Mouse (Mus musculus): ENCODE results near the gene Hck. TPM values are rescaled to one million over a fixed set of nuclear protein-coding genes. Genes with fewer than 3 reads are reported as not detected.

Hck gene
- 1 to 10 TPM; 1.6 to 2.2 TPM for total RNA-seq (2021)

GRCm38 (mm10) chr2:153108313-153109264 is at the start of gene Hck:
Hck (plus strand) TSS chr2:153108468.
- peak in 1 of 2 experiments; percentile 17 for DNase-seq

GRCm38 (mm10) chr2:153060216-153060615 is 48.1 kb upstream of the Hck start:
- DNase-seq = no peak

GRCm38 (mm10) chr2:153063394-153063793 is 44.9 kb upstream of the Hck start:
- no peak for DNase-seq

- no peak for DNase-seq
These were observed 43.9 kb upstream of the Hck start for GRCm38 (mm10) chr2:153064190-153064970.

- DNase-seq = no peak
These were observed 42.3 kb upstream of the Hck start, which contains the start of gene Ccm2l for GRCm38 (mm10) chr2:153065747-153066508. Ccm2l (plus strand) TSS chr2:153065955.

- DNase-seq = no peak
These were observed 41.3 kb upstream of the Hck start for GRCm38 (mm10) chr2:153066991-153067390.

- no peak for DNase-seq
These were observed 37.3 kb upstream of the Hck start for GRCm38 (mm10) chr2:153070762-153071490.

- DNase-seq = peak; percentile 36 to 56
These were observed 36.6 kb upstream of the Hck start for GRCm38 (mm10) chr2:153071491-153072184.

GRCm38 (mm10) chr2:153074651-153075050 is 33.6 kb upstream of the Hck start:
- no peak for DNase-seq

GRCm38 (mm10) chr2:153075961-153076360 is 32.3 kb upstream of the Hck start:
- no peak for DNase-seq

- DNase-seq = peak; percentile 61 to 68
These were observed 27.3 kb upstream of the Hck start for GRCm38 (mm10) chr2:153080841-153081523.

- DNase-seq = no peak
These were observed 26.4 kb upstream of the Hck start for GRCm38 (mm10) chr2:153081866-153082265.

GRCm38 (mm10) chr2:153083275-153083674 is 25.0 kb upstream of the Hck start:
- no peak for DNase-seq

GRCm38 (mm10) chr2:153083824-153084223 is 24.4 kb upstream of the Hck start:
- DNase-seq = no peak

- DNase-seq = no peak
These were observed 23.8 kb upstream of the Hck start for GRCm38 (mm10) chr2:153084261-153084976.

GRCm38 (mm10) chr2:153085556-153085955 is 22.7 kb upstream of the Hck start:
- no peak for DNase-seq

- no peak for DNase-seq
These were observed 22.1 kb upstream of the Hck start for GRCm38 (mm10) chr2:153086166-153086565.

- DNase-seq = no peak
These were observed 21.2 kb upstream of the Hck start for GRCm38 (mm10) chr2:153087091-153087490.

GRCm38 (mm10) chr2:153089316-153089715 is 19.0 kb upstream of the Hck start:
- DNase-seq = no peak
